Comparison of ENCODE assay signal across 22 mouse cellular contexts in the genomic region with DNA sequence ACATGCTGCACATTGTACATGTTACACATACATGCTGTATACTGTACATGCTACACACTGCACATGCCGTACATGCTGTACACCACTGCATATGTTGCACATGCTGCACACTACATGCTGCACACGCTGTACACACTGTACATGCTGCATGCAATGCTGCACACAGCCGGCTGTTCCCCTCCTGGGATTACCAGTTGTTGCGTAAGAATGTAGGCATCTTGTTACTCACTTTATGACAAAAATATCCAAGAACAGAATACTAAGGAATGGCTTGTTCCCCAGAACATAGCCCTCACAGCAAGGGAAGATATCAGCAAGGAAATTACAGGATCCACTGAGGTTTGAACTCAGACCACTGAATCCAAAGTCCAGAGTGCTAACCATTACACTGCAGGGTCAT. TPM values are rescaled to one million over a fixed set of nuclear protein-coding genes. Genes with fewer than 3 reads are reported as not detected.
DNase-seq lines count a peak whose midpoint lies in the region; ATAC-seq and TF ChIP-seq lines count a peak whose summit lies in the region.
"Had no signal": no experiment of that assay in that cellular context is flagged by ENCODE, and none has a peak within 500 bp of the region (broad histone marks: within the 10 kb centered on the region; RNA-seq: fewer than 3 reads in every experiment).

No protein-coding gene starts in this region.

- no peak overlapping the region for H3ac ChIP-seq in myocyte (ENCODE audit: control insufficient read depth, insufficient read length)

- ATAC-seq in megakaryocyte, adult 5-6 weeks (ENCODE audit: poor library complexity, severe bottlenecking): no peak
- ATAC-seq: activated CD4-positive, CD25-positive, alpha-beta regulatory T cell, adult 4 months; forebrain, embryonic 14.5 days; intestine, embryonic 16.5 days; Patski had no signal

- no peaks in the 10 kb centered on the region for H3K36me3 ChIP-seq in megakaryocyte, embryonic 14.5 days (replicated peaks; ENCODE audit: low read length)
- H3K36me3 ChIP-seq in myocyte (ENCODE audit: control insufficient read depth, insufficient read depth): no peaks in the 10 kb centered on the region
- peaks cover 3% of the 10 kb centered on the region for H3K36me3 ChIP-seq in midbrain, embryonic 10.5 days
- H3K36me3 ChIP-seq: embryonic facial prominence, embryonic 15.5 days; heart, embryonic 12.5 days had no signal

- no peak overlapping the region for H3K4me3 ChIP-seq in layer of hippocampus, adult 2 months
- H3K4me3 ChIP-seq in megakaryocyte, embryonic 14.5 days (replicated peaks): peak overlapping the region; percentile 70
- no peak overlapping the region for H3K4me3 ChIP-seq in myocyte
- H3K4me3 ChIP-seq in midbrain, embryonic 10.5 days: no peak overlapping the region
- H3K4me3 ChIP-seq: embryonic facial prominence, embryonic 15.5 days; erythroblast, embryonic 14.5 days; forebrain, embryonic 10.5 days; heart, embryonic 12.5 days; hindbrain, embryonic 15.5 days had no signal

- TF ChIP-seq CTCF in layer of hippocampus, adult 2 months (conservative IDR thresholded peaks at IDR 0.05): no peak

- peaks cover 24% of the 10 kb centered on the region for H3K4me1 ChIP-seq in megakaryocyte, embryonic 14.5 days
- H3K4me1 ChIP-seq in midbrain, embryonic 10.5 days: no peaks in the 10 kb centered on the region
- H3K4me1 ChIP-seq: forebrain, embryonic 10.5 days; heart, embryonic 12.5 days; hindbrain, embryonic 15.5 days had no signal

- WGBS in midbrain, embryonic 10.5 days: 97% methylated on average over 4 of the region's 4 CpGs

- H3K9me3 ChIP-seq in megakaryocyte, embryonic 14.5 days: peaks cover 29% of the 10 kb centered on the region
- no peaks in the 10 kb centered on the region for H3K9me3 ChIP-seq in midbrain, embryonic 10.5 days (replicated peaks)
- H3K9me3 ChIP-seq: embryonic facial prominence, embryonic 15.5 days; forebrain, embryonic 10.5 days; hindbrain, embryonic 15.5 days had no signal

- H3K27me3 ChIP-seq in megakaryocyte, embryonic 14.5 days (replicated peaks): peaks cover 34% of the 10 kb centered on the region
- H3K27me3 ChIP-seq in myocyte (ENCODE audit: control insufficient read depth, insufficient read depth, insufficient read length): no peaks in the 10 kb centered on the region
- H3K27me3 ChIP-seq in midbrain, embryonic 10.5 days (ENCODE audit: low read depth, poor library complexity, severe bottlenecking): no peaks in the 10 kb centered on the region
- H3K27me3 ChIP-seq: embryonic facial prominence, embryonic 15.5 days; hindbrain, embryonic 15.5 days; Patski had no signal

- H3K4me2 ChIP-seq in myocyte (ENCODE audit: low read depth): no peak overlapping the region
- H3K4me2 ChIP-seq: embryonic facial prominence, embryonic 15.5 days; heart, embryonic 12.5 days; hindbrain, embryonic 15.5 days had no signal

- TF ChIP-seq POLR2A in myocyte (IDR thresholded peaks at IDR 0.05; ENCODE audit: insufficient read length, low read depth): no peak

- no peak for DNase-seq in layer of hippocampus, adult 2 months (ENCODE audit: low spot score in 2 of 2)
- no peak for DNase-seq in layer of hippocampus, adult 9-11 months
- DNase-seq in NIH3T3 (ENCODE audit: low read depth): peak; percentile 5
- no peak for DNase-seq in midbrain, embryonic 10.5 days (ENCODE audit: low spot score)
- DNase-seq: adrenal gland, postnatal 36 days; B cell, adult 2 months; cerebellum, adult 11 months; cerebellum, adult 9-10 months; cerebellum, postnatal 25 days; gastrocnemius, postnatal 10 days had no signal

- H3K27ac ChIP-seq in layer of hippocampus, adult 2 months: peak overlapping the region; percentile 43; the same call in 1 of the 2 replicates
- no peak overlapping the region for H3K27ac ChIP-seq in midbrain, embryonic 10.5 days (replicated peaks)
- H3K27ac ChIP-seq: embryonic facial prominence, embryonic 15.5 days; forebrain, embryonic 10.5 days; hindbrain, embryonic 15.5 days had no signal

- H3K79me2 ChIP-seq in myocyte (ENCODE audit: control insufficient read depth, insufficient read depth): no peaks in the 10 kb centered on the region

TF ChIP-seq in myocyte, 11 proteins besides CTCF, POLR2A, EP300 and RAD21:
- TF ChIP-seq MYOG (IDR thresholded peaks at IDR 0.05; ENCODE audit: control insufficient read depth in 1 of 3, insufficient read depth in 1 of 3, insufficient read length in 2 of 3, low read depth in 2 of 3): peak in 1 of 3 experiments; percentile 28
- TF ChIP-seq E2F4 (IDR thresholded peaks at IDR 0.05; ENCODE audit: insufficient read depth): no peak
- peak; percentile 43; the same call in 1 of the 2 replicates for TF ChIP-seq CEBPB (IDR thresholded peaks at IDR 0.05; ENCODE audit: insufficient read depth, poor library complexity, severe bottlenecking)

RNA-seq across cellular contexts. Expression of a gene that starts 47.7 kb away (rescaled TPM):
- 10 to 100 TPM; 35.8 to 37.8 TPM for total RNA-seq in layer of hippocampus, adult 2 months (2021)
- not detected in 2 replicates for polyA plus RNA-seq in megakaryocyte, embryonic 14.5 days (2012; ENCODE audit: insufficient read depth, low replicate concordance)
- total RNA-seq in megakaryocyte, adult 5-6 weeks (2015): not detected in 2 replicates
- not detected in 2 replicates for total RNA-seq in megakaryocyte, adult 5-6 weeks (2017)
- polyA plus RNA-seq in myocyte (2012; fragmentation: generic; extraction: Trizol): not detected
- 6.9 and 7.7 TPM in 2 replicates for polyA plus RNA-seq in midbrain, embryonic 10.5 days (2016; fragmentation: Nextera tagmentation; extraction: Ambion mirVana)
- polyA plus RNA-seq: erythroblast, embryonic 14.5 days had no signal
